Mouse (Mus musculus): ENCODE measurements around the gene Hmgcl. TPM values are rescaled to one million over a fixed set of nuclear protein-coding genes. Genes with fewer than 3 reads are reported as not detected.
"Not testable (repeated sequence)": the region's sequence is repeated elsewhere in the genome, so short reads cannot be mapped to it uniquely, and the experiment has no call there.

Hmgcl gene
- polyA plus RNA-seq, 1 experiment from 2014 or later = 60.3 TPM

GRCm38 (mm10) chr4:135934708-135935500, 11.3 kb upstream of the Hmgcl start:
- 46% methylated on average over 12 of the region's 12 CpGs for WGBS
- no peak for DNase-seq (ENCODE audit: low spot score)
- Histone ChIP-seq H3K4me2 (replicated peaks) (no peak overlapping the region), H3K36me3 (replicated peaks; ENCODE audit: control insufficient read depth, insufficient read depth) (peaks cover 67% of the 10 kb centered on the region), H3K27ac (no peak overlapping the region), H3K27me3 (ENCODE audit: control insufficient read depth, insufficient read depth, low read length) (no peaks in the 10 kb centered on the region), H3K4me1 (replicated peaks; ENCODE audit: control insufficient read depth, insufficient read depth, low read length) (no peaks in the 10 kb centered on the region), H3K4me3 (replicated peaks; ENCODE audit: low read length) (no peak overlapping the region), H3K9me3 (ENCODE audit: control insufficient read depth, low read length) (no peaks in the 10 kb centered on the region), H3K9ac (no peak overlapping the region)
- no peak for ATAC-seq (ENCODE audit: low FRiP score)

GRCm38 (mm10) chr4:135935502-135935901, 10.7 kb upstream of the Hmgcl start:
- WGBS = 73% methylated on average over 5 of the region's 5 CpGs
- Histone ChIP-seq H3K4me1 (replicated peaks; ENCODE audit: control insufficient read depth, insufficient read depth, low read length) (no peaks in the 10 kb centered on the region), H3K27me3 (ENCODE audit: control insufficient read depth, insufficient read depth, low read length) (no peaks in the 10 kb centered on the region), H3K36me3 (replicated peaks; ENCODE audit: control insufficient read depth, insufficient read depth) (peaks cover 62% of the 10 kb centered on the region), H3K4me3 (replicated peaks; ENCODE audit: low read length) (no peak overlapping the region), H3K9ac (no peak overlapping the region), H3K9me3 (ENCODE audit: control insufficient read depth, low read length) (no peaks in the 10 kb centered on the region), H3K4me2 (replicated peaks) (no peak overlapping the region), H3K27ac (no peak overlapping the region)
- no peak for DNase-seq (ENCODE audit: low spot score)
- ATAC-seq (ENCODE audit: low FRiP score) = no peak

GRCm38 (mm10) chr4:135938858-135939257, 7.4 kb upstream of the Hmgcl start:
- ATAC-seq (ENCODE audit: low FRiP score) (no peak), DNase-seq (ENCODE audit: low spot score) (no peak)
- Histone ChIP-seq H3K4me1 (replicated peaks; ENCODE audit: control insufficient read depth, insufficient read depth, low read length) (no peaks in the 10 kb centered on the region), H3K9ac (no peak overlapping the region), H3K9me3 (ENCODE audit: control insufficient read depth, low read length) (no peaks in the 10 kb centered on the region), H3K36me3 (replicated peaks; ENCODE audit: control insufficient read depth, insufficient read depth) (peaks cover 52% of the 10 kb centered on the region), H3K4me3 (replicated peaks; ENCODE audit: low read length) (no peak overlapping the region), H3K27ac (no peak overlapping the region), H3K4me2 (replicated peaks) (no peak overlapping the region), H3K27me3 (ENCODE audit: control insufficient read depth, insufficient read depth, low read length) (no peaks in the 10 kb centered on the region)
- 85% methylated on average over 7 of the region's 7 CpGs for WGBS

DNA sequence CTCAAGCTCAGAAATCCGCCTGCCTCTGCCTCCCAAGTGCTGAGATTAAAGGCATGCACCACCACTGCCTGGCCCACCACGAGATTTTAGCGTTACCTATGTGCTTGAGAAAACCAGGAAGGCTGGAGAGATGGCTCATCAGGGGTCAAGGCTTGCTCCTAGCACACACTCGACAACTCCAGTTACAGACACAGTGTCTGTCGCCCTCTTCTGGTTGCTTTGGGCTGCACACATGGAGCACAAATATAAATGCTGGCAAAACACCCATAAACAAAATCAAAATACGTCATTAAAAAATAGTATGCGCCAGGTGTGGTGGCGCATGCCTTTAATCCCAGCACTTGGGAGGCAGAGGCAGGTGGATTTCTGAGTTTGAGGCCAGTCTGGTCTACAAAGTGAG, 5.2 kb upstream of the Hmgcl start:
- not testable (repeated sequence) for H3K9me3 ChIP-seq (ENCODE audit: control insufficient read depth, low read length); H3K27me3 ChIP-seq (ENCODE audit: control insufficient read depth, insufficient read depth, low read length); ATAC-seq (ENCODE audit: low FRiP score); H3K27ac ChIP-seq; H3K4me3 ChIP-seq (replicated peaks; ENCODE audit: low read length); H3K4me1 ChIP-seq (replicated peaks; ENCODE audit: control insufficient read depth, insufficient read depth, low read length); DNase-seq (ENCODE audit: low spot score); H3K4me2 ChIP-seq (replicated peaks); H3K9ac ChIP-seq
- WGBS = 82% methylated on average over 8 of the region's 8 CpGs
- peaks cover 43% of the 10 kb centered on the region for H3K36me3 ChIP-seq (replicated peaks; ENCODE audit: control insufficient read depth, insufficient read depth)

DNA sequence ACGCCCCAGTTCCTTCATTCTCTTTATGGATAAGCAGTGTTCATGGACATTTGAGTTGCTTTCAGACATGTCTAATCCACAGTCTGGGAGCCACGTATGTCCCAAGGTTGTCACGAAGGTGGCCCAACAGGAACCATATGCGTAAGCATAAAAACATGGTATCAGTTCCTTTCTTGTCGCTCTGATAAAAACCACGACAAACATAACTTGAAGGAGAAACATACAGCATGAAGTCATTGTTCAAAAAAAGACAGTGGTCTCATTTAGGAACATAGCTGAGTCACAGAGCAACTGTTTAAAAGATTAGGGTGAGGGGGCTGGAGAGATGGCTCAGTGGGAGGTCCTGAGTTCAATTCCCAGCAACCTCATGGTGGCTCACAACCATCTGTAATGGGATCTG, 4.1 kb upstream of the Hmgcl start:
- Histone ChIP-seq H3K27me3 (ENCODE audit: control insufficient read depth, insufficient read depth, low read length) (no peaks in the 10 kb centered on the region), H3K9me3 (ENCODE audit: control insufficient read depth, low read length) (no peaks in the 10 kb centered on the region), H3K4me3 (replicated peaks; ENCODE audit: low read length) (no peak overlapping the region), H3K4me2 (replicated peaks) (no peak overlapping the region), H3K4me1 (replicated peaks; ENCODE audit: control insufficient read depth, insufficient read depth, low read length) (peaks cover 6% of the 10 kb centered on the region), H3K36me3 (replicated peaks; ENCODE audit: control insufficient read depth, insufficient read depth) (peaks cover 35% of the 10 kb centered on the region), H3K27ac (no peak overlapping the region), H3K9ac (no peak overlapping the region)
- no peak for DNase-seq (ENCODE audit: low spot score)
- ATAC-seq (ENCODE audit: low FRiP score) = no peak
- WGBS = 96% methylated on average over 6 of the region's 6 CpGs

DNA sequence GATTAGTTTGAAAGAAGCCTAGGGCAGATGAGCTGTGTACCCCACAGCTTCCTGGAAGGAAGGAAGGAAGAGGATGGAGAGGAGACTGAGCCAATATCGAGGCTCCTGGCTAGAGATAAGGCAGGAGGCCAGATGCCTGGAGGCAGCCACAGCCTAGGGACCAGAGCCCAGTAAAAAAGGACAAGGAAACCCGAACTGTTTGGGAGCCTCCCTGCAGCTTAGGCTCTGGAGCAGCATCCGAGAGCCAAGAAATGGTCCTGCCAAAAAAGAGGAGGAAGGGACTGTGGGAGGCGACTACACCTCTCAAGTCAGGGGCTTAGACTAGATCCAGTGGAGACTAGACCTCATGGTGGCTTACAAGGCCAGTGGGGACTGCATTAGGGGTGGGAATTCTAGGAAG, 2.9 kb upstream of the Hmgcl start:
- H3K9me3 ChIP-seq (ENCODE audit: control insufficient read depth, low read length) = no peaks in the 10 kb centered on the region
- WGBS = 62% methylated on average over 4 of the region's 4 CpGs

GRCm38 (mm10) chr4:135945706-135946105, 542 bp upstream of the Hmgcl start:
- Histone ChIP-seq H3K27me3 (ENCODE audit: control insufficient read depth, insufficient read depth, low read length) (no peaks in the 10 kb centered on the region), H3K4me2 (replicated peaks) (peak overlapping the region; percentile 69), H3K9ac (peak overlapping the region; percentile 48), H3K36me3 (replicated peaks; ENCODE audit: control insufficient read depth, insufficient read depth) (peaks cover 15% of the 10 kb centered on the region; the same call in 1 of the 2 replicates), H3K27ac (peak overlapping the region; percentile 60), H3K4me3 (replicated peaks; ENCODE audit: low read length) (peak overlapping the region; percentile 68), H3K9me3 (ENCODE audit: control insufficient read depth, low read length) (no peaks in the 10 kb centered on the region), H3K4me1 (replicated peaks; ENCODE audit: control insufficient read depth, insufficient read depth, low read length) (peaks cover 12% of the 10 kb centered on the region)
- WGBS = 79% methylated on average over 10 of the region's 10 CpGs
- peak; percentile 10; the same call in 1 of the 2 replicates for ATAC-seq (ENCODE audit: low FRiP score)
- DNase-seq (ENCODE audit: low spot score) = no peak

More for the DNA sequence above, 2.9 kb upstream of the Hmgcl start:
- peaks cover 25% of the 10 kb centered on the region for H3K36me3 ChIP-seq (replicated peaks; ENCODE audit: control insufficient read depth, insufficient read depth)
- H3K27ac ChIP-seq = no peak overlapping the region
- H3K9ac ChIP-seq = no peak overlapping the region
- no peak overlapping the region for H3K4me3 ChIP-seq (replicated peaks; ENCODE audit: low read length)
- H3K27me3 ChIP-seq (ENCODE audit: control insufficient read depth, insufficient read depth, low read length) = no peaks in the 10 kb centered on the region
- ATAC-seq (ENCODE audit: low FRiP score) (no peak), DNase-seq (ENCODE audit: low spot score) (no peak)
- H3K4me1 ChIP-seq (replicated peaks; ENCODE audit: control insufficient read depth, insufficient read depth, low read length) = peaks cover 8% of the 10 kb centered on the region
- H3K4me2 ChIP-seq (replicated peaks) = no peak overlapping the region

GRCm38 (mm10) chr4:135946659-135947301, 532 bp downstream of the Hmgcl start:
- peak overlapping the region; percentile 76 for H3K27ac ChIP-seq
- 1% methylated on average over 28 of the region's 28 CpGs for WGBS
- no peaks in the 10 kb centered on the region for H3K27me3 ChIP-seq (ENCODE audit: control insufficient read depth, insufficient read depth, low read length)
- peak overlapping the region; percentile 69 for H3K4me2 ChIP-seq (replicated peaks)
- H3K4me3 ChIP-seq (replicated peaks; ENCODE audit: low read length) = peak overlapping the region; percentile 68
- peak overlapping the region; percentile 78 for H3K9ac ChIP-seq
- H3K36me3 ChIP-seq (replicated peaks; ENCODE audit: control insufficient read depth, insufficient read depth) = peaks cover 14% of the 10 kb centered on the region; the same call in 1 of the 2 replicates
- peaks cover 12% of the 10 kb centered on the region for H3K4me1 ChIP-seq (replicated peaks; ENCODE audit: control insufficient read depth, insufficient read depth, low read length)
- no peaks in the 10 kb centered on the region for H3K9me3 ChIP-seq (ENCODE audit: control insufficient read depth, low read length)
- ATAC-seq (ENCODE audit: low FRiP score) (no peak; the same call in none of the 2 replicates), DNase-seq (ENCODE audit: low spot score) (peak; percentile 39)

- ATAC-seq (ENCODE audit: low FRiP score) (no peak), DNase-seq (ENCODE audit: low spot score) (no peak)
- Histone ChIP-seq H3K27me3 (ENCODE audit: control insufficient read depth, insufficient read depth, low read length) (no peaks in the 10 kb centered on the region), H3K27ac (no peak overlapping the region), H3K4me3 (replicated peaks; ENCODE audit: low read length) (no peak overlapping the region), H3K9me3 (ENCODE audit: control insufficient read depth, low read length) (no peaks in the 10 kb centered on the region), H3K9ac (no peak overlapping the region), H3K4me2 (replicated peaks) (no peak overlapping the region), H3K36me3 (replicated peaks; ENCODE audit: control insufficient read depth, insufficient read depth) (peaks cover 18% of the 10 kb centered on the region), H3K4me1 (replicated peaks; ENCODE audit: control insufficient read depth, insufficient read depth, low read length) (peaks cover 12% of the 10 kb centered on the region)
- WGBS = 97% methylated on average over 8 of the region's 8 CpGs
Measured at GRCm38 (mm10) chr4:135948142-135948541, 1.9 kb downstream of the Hmgcl start.
